Comparison of ENCODE assay signal across 9 mouse cellular contexts in the genomic region with DNA sequence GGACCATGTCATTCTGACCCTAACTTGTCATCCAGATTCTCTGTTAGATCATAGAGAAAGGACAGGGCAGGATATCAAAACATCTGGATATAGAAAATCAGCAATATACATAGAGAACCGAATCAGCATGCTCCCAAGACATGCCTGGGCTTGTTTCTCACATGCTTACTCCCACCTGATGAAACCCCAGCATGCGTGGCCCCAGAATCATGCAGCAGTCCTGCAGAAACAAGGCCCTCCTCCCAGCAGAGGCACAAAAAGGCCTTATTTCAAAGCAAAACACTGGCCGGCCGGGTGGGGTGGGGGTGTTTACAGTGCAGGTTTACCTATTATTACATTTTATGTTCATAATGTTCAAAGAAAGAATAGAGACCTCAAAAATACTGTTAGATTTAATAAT. TPM values are rescaled to one million over a fixed set of nuclear protein-coding genes. Genes with fewer than 3 reads are reported as not detected.
DNase-seq lines count a peak whose midpoint lies in the region; ATAC-seq lines count a peak whose summit lies in the region.
"Had no signal": no experiment of that assay in that cellular context is flagged by ENCODE, and none has a peak within 500 bp of the region (broad histone marks: within the 10 kb centered on the region; RNA-seq: fewer than 3 reads in every experiment).

No protein-coding gene starts in this region.

- no peak overlapping the region for H3K27ac ChIP-seq in embryonic facial prominence, embryonic 12.5 days
- H3K27ac ChIP-seq in limb, embryonic 10.5 days: no peak overlapping the region

- intact Hi-C loops in gastrocnemius, postnatal 14 days (cut with DNase I; ENCODE audit: low total_unique reads): no loop called here

- H3K4me1 ChIP-seq in embryonic facial prominence, embryonic 12.5 days: peaks cover 17% of the 10 kb centered on the region; the same call in 1 of the 2 replicates
- peaks cover 23% of the 10 kb centered on the region for H3K4me1 ChIP-seq in limb, embryonic 10.5 days

- H3K9ac ChIP-seq in embryonic facial prominence, embryonic 12.5 days: no peak overlapping the region

- peak overlapping the region; percentile 26; the same call in 1 of the 2 replicates for H3K4me2 ChIP-seq in embryonic facial prominence, embryonic 12.5 days (replicated peaks)

- no peaks in the 10 kb centered on the region for H3K9me3 ChIP-seq in embryonic facial prominence, embryonic 12.5 days
- H3K9me3 ChIP-seq in limb, embryonic 10.5 days (replicated peaks): no peaks in the 10 kb centered on the region

- H3K27me3 ChIP-seq in embryonic facial prominence, embryonic 12.5 days: peaks cover 8% of the 10 kb centered on the region; the same call in 1 of the 2 replicates
- peaks cover 9% of the 10 kb centered on the region for H3K27me3 ChIP-seq in limb, embryonic 10.5 days (ENCODE audit: low read depth, poor library complexity, severe bottlenecking)

- no peak overlapping the region for H3K4me3 ChIP-seq in embryonic facial prominence, embryonic 12.5 days
- H3K4me3 ChIP-seq in limb, embryonic 10.5 days: peak overlapping the region; percentile 80

- DNase-seq in frontal cortex, postnatal 36 days (ENCODE audit: low spot score in 2 of 2): peak; percentile 8 to 10
- DNase-seq in frontal cortex, postnatal 25 days (ENCODE audit: low spot score in 2 of 2): no peak
- peak; percentile 88 for DNase-seq in 416B (ENCODE audit: low read depth)
- DNase-seq in limb, embryonic 10.5 days (ENCODE audit: low spot score): no peak
- no peak for DNase-seq in gastrocnemius, postnatal 14 days
- no peak for DNase-seq in thymus, postnatal 36 days
- no peak for DNase-seq in gastrocnemius, postnatal 10 days
- DNase-seq: lung, postnatal 14 days had no signal

- no peaks in the 10 kb centered on the region for H3K36me3 ChIP-seq in embryonic facial prominence, embryonic 12.5 days
- H3K36me3 ChIP-seq in limb, embryonic 10.5 days: no peaks in the 10 kb centered on the region

- 47% methylated on average over 4 of the region's 4 CpGs for WGBS in embryonic facial prominence, embryonic 12.5 days
- 61% methylated on average over 4 of the region's 4 CpGs for WGBS in limb, embryonic 10.5 days

- no peak for ATAC-seq in embryonic facial prominence, embryonic 12.5 days (ENCODE audit: insufficient number of reproducible peaks, insufficient read depth, low FRiP score, low TSS enrichment)

RNA-seq across cellular contexts. Expression of gene Zmat3, which starts 1.6 kb away (rescaled TPM):
- polyA plus RNA-seq in embryonic facial prominence, embryonic 12.5 days (2016; fragmentation: Nextera tagmentation; extraction: Ambion mirVana): 5.2 TPM in 2 replicates
- 4.7 and 5.4 TPM in 2 replicates for polyA plus RNA-seq in limb, embryonic 10.5 days (2016; fragmentation: Nextera tagmentation; extraction: Ambion mirVana)
- total RNA-seq in gastrocnemius, postnatal 14 days (2021): 10 to 100 TPM in 1 of 2 experiments, 1 to 10 TPM in 1; 6.9 to 10.1 TPM
- 10 to 100 TPM; 11.2 to 13.2 TPM for total RNA-seq in gastrocnemius, postnatal 10 days (2021)

RNA-seq across cellular contexts. Expression of gene Pik3ca, which starts 33.3 kb away (rescaled TPM):
- 10.9 and 12.2 TPM in 2 replicates for polyA plus RNA-seq in embryonic facial prominence, embryonic 12.5 days (2016; fragmentation: Nextera tagmentation; extraction: Ambion mirVana)
- 8.3 and 8.6 TPM in 2 replicates for polyA plus RNA-seq in limb, embryonic 10.5 days (2016; fragmentation: Nextera tagmentation; extraction: Ambion mirVana)
- 10 to 100 TPM; 36.9 to 40.9 TPM for total RNA-seq in gastrocnemius, postnatal 14 days (2021)
- total RNA-seq in gastrocnemius, postnatal 10 days (2021): 10 to 100 TPM; 46.5 to 52.0 TPM

Comparison
In these comparisons a context has a peak if more than half of its experiments do, and no peak if none do; other contexts are left out.
1. DNase-seq: peak in frontal cortex, postnatal 36 days (2 of 2) and 416B (single experiment); none in frontal cortex, postnatal 25 days (0 of 2), limb, embryonic 10.5 days (single experiment), gastrocnemius, postnatal 14 days (single experiment), thymus, postnatal 36 days (0 of 2) and gastrocnemius, postnatal 10 days (single experiment).